Mouse (Mus musculus) liver, embryonic 14.5 days (tissue): ENCODE data around the gene Chchd3. TPM values are rescaled to one million over a fixed set of nuclear protein-coding genes. Genes with fewer than 3 reads are reported as not detected.

Experiments used
- ATAC-seq: fragments of 200-750 bp; cut with Nextera tagmentation; 2 replicates; pipeline ENCODE4 v1.8.0; 2017; ENCODE audit warnings: moderate number of reproducible peaks, mild to moderate bottlenecking, moderate library complexity; ENCODE audit not compliant: insufficient read depth
- DNase-seq, 3 experiments: peaks; one replicate each; pipeline ENCODE4 v3.0.0-alpha.2; 2012 to 2013; ENCODE audit warnings: low read depth in 3 of 3, low spot score in 3 of 3
- H3K27ac ChIP-seq: fragments of 300-500 bp; sonication (generic); 2 replicates; pipeline ENCODE4 v1.5.1; 2014; ENCODE audit warnings: moderate library complexity, mild to moderate bottlenecking, control low read depth, inconsistent platforms
- H3K27me3 ChIP-seq: fragments of 300-500 bp; sonication (generic); 2 replicates; pipeline ENCODE4 v1.6.1; 2014; ENCODE audit warnings: mild to moderate bottlenecking, low read length, moderate library complexity; ENCODE audit not compliant: control insufficient read depth, insufficient read depth
- H3K36me3 ChIP-seq: fragments of 300-500 bp; sonication (generic); replicated peaks from 2 replicates; pipeline ENCODE4 v1.6.1; 2014; ENCODE audit warnings: low read depth; ENCODE audit not compliant: control insufficient read depth, insufficient read depth
- H3K4me1 ChIP-seq, 2 experiments: fragments of 200-500 bp in 1 of 2; fragments of 300-500 bp in 1 of 2; sonication (generic) in 1 of 2; replicated peaks; 2 replicates each; pipeline ENCODE4 v1.6.1; 2012 to 2014; ENCODE audit warnings: antibody characterized with exemption in 1 of 2, inconsistent platforms in 1 of 2, low read length in 1 of 2; ENCODE audit not compliant: control insufficient read depth in 2 of 2, insufficient read depth in 2 of 2
- H3K4me2 ChIP-seq: fragments of 300-500 bp; sonication (generic); 2 replicates; pipeline ENCODE4 v1.6.1; 2014; ENCODE audit warnings: low read depth, mild to moderate bottlenecking, control low read depth, moderate library complexity
- H3K4me3 ChIP-seq, 2 experiments: fragments of 200-500 bp in 1 of 2; fragments of 300-500 bp in 1 of 2; sonication (generic) in 1 of 2; 2 replicates each; pipeline ENCODE4 v1.5.1; 2012 to 2014; ENCODE audit warnings: low read depth in 2 of 2, low read length in 2 of 2, mild to moderate bottlenecking in 2 of 2, control low read depth in 1 of 2, inconsistent platforms in 1 of 2, moderate library complexity in 1 of 2; ENCODE audit not compliant: insufficient read depth in 1 of 2
- H3K9ac ChIP-seq: fragments of 300-500 bp; sonication (generic); replicated peaks from 2 replicates; pipeline ENCODE4 v1.6.1; 2014; ENCODE audit warnings: mild to moderate bottlenecking, control low read depth, moderate library complexity
- H3K9me3 ChIP-seq: fragments of 300-500 bp; sonication (generic); 2 replicates; pipeline ENCODE4 v1.6.1; 2016; ENCODE audit warnings: low read length, mixed read lengths; ENCODE audit not compliant: control insufficient read depth
- CTCF ChIP-seq: IDR thresholded peaks from 2 replicates; pipeline ENCODE4 v1.5.1; 2016; ENCODE audit warnings: antibody characterized with exemption, low read depth, control low read depth
- EP300 ChIP-seq: IDR thresholded peaks from 2 replicates; pipeline ENCODE4 v1.6.1; 2016; ENCODE audit warnings: antibody characterized with exemption, low read depth
- WGBS: fragments of 180-500 bp; shearing (Covaris S2); extraction: QIAGEN DNeasy Blood & Tissue Kit; methylation state at CpG from one replicate; pipeline ENCODE4 v1.1.7; 2014; ENCODE audit not compliant: insufficient replicate concordance; 5-methylcytosine and 5-hydroxymethylcytosine counted together
- polyA plus RNA-seq, 2 experiments: library from polyadenylated mRNA; depleted of rRNA in 1 of 2; stranded (reverse) in 1 of 2; unstranded in 1 of 2; fragments of >200 nt; fragmentation: Nextera tagmentation in 1 of 2; extraction: Ambion mirVana in 1 of 2; gene quantifications; 2 replicates each; pipeline versions ENCODE4 v1.2.1 to v1.2.3; 2012 to 2014

Gene Chchd3
- polyA plus RNA-seq, 2 experiments, result 43.9 to 76.5 TPM

- Histone ChIP-seq H3K27me3 (no peaks in the 10 kb centered on the region), H3K27ac (no peak overlapping the region), H3K9me3 (no peaks in the 10 kb centered on the region), H3K36me3 (no peaks in the 10 kb centered on the region), H3K4me2 (no peak overlapping the region), H3K4me3 (no peak overlapping the region), H3K9ac (no peak overlapping the region), H3K4me1 (peaks cover 0 to 3% of the 10 kb centered on the region in 2 experiments; a peak in 2 of 4 replicates)
- TF ChIP-seq EP300, result no peak
- no peak for TF ChIP-seq CTCF
- ATAC-seq, result no peak
- DNase-seq, result no peak
- 69% methylated on average over 12 of the region's 12 CpGs for WGBS
Measured at GRCm38 (mm10) chr6:32990061-32990633, 69.9 kb downstream of the Chchd3 start.

- ATAC-seq (no peak), DNase-seq (no peak)
- H3K4me1 ChIP-seq, result peaks cover 0 to 3% of the 10 kb centered on the region in 2 experiments; a peak in 2 of 4 replicates
- no peak overlapping the region for H3K9ac ChIP-seq
- no peaks in the 10 kb centered on the region for H3K9me3 ChIP-seq
- TF ChIP-seq CTCF (no peak), EP300 (no peak)
- no peaks in the 10 kb centered on the region for H3K27me3 ChIP-seq
- H3K27ac ChIP-seq, result no peak overlapping the region
- no peak overlapping the region for H3K4me2 ChIP-seq
- 81% methylated on average over 8 of the region's 8 CpGs for WGBS
- H3K4me3 ChIP-seq, result no peak overlapping the region
- no peaks in the 10 kb centered on the region for H3K36me3 ChIP-seq
Measured at GRCm38 (mm10) chr6:32988561-32988960, 71.5 kb downstream of the Chchd3 start.

- DNase-seq (no peak), ATAC-seq (no peak)
- Histone ChIP-seq H3K27ac (no peak overlapping the region), H3K9ac (no peak overlapping the region), H3K9me3 (no peaks in the 10 kb centered on the region), H3K27me3 (no peaks in the 10 kb centered on the region), H3K4me1 (peaks cover 0 to 7% of the 10 kb centered on the region in 2 experiments; a peak in 2 of 4 replicates), H3K36me3 (no peaks in the 10 kb centered on the region), H3K4me2 (no peak overlapping the region), H3K4me3 (no peak overlapping the region)
- 79% methylated on average over 5 of the region's 5 CpGs for WGBS
- no peak for TF ChIP-seq CTCF
- no peak for TF ChIP-seq EP300
Measured at GRCm38 (mm10) chr6:32983876-32984275, 76.2 kb downstream of the Chchd3 start.

GRCm38 (mm10) chr6:32981253-32981652 lies 78.8 kb downstream of the Chchd3 start:
- H3K36me3 ChIP-seq, result no peaks in the 10 kb centered on the region
- H3K27me3 ChIP-seq, result no peaks in the 10 kb centered on the region
- H3K9me3 ChIP-seq, result no peaks in the 10 kb centered on the region
- no peak overlapping the region for H3K27ac ChIP-seq
- DNase-seq, result no peak
- WGBS, result 80% methylated on average over 11 of the region's 11 CpGs
- no peak overlapping the region for H3K4me2 ChIP-seq
- H3K4me1 ChIP-seq, result peaks cover 0 to 4% of the 10 kb centered on the region in 2 experiments; a peak in 1 of 4 replicates
- no peak overlapping the region for H3K9ac ChIP-seq
- no peak overlapping the region for H3K4me3 ChIP-seq
- no peak for ATAC-seq
- TF ChIP-seq CTCF, result no peak
- no peak for TF ChIP-seq EP300

GRCm38 (mm10) chr6:32978811-32979210 lies 81.2 kb downstream of the Chchd3 start:
- no peak overlapping the region for H3K9ac ChIP-seq
- no peaks in the 10 kb centered on the region for H3K36me3 ChIP-seq
- H3K27me3 ChIP-seq, result no peaks in the 10 kb centered on the region
- H3K4me1 ChIP-seq, result peaks cover 0 to 4% of the 10 kb centered on the region in 2 experiments; a peak in 1 of 4 replicates
- DNase-seq, result no peak
- H3K9me3 ChIP-seq, result no peaks in the 10 kb centered on the region
- ATAC-seq, result no peak
- 86% methylated on average over 3 of the region's 3 CpGs for WGBS
- TF ChIP-seq EP300 (no peak), CTCF (no peak)
- H3K27ac ChIP-seq, result no peak overlapping the region
- no peak overlapping the region for H3K4me3 ChIP-seq
- H3K4me2 ChIP-seq, result no peak overlapping the region
